Mouse (Mus musculus) adrenal gland, postnatal 14 days (tissue): ENCODE data around the gene Ak5. TPM values are rescaled to one million over a fixed set of nuclear protein-coding genes. Genes with fewer than 3 reads are reported as not detected.

Source experiments
- DNase-seq: peaks from one replicate; pipeline ENCODE4 v3.0.0; 2021; ENCODE audit warnings: mixed read lengths
- total RNA-seq: library from RNA; stranded (reverse); gene quantifications from 2 replicates; pipeline ENCODE4 v1.2.3, GENCODE M21; 2021

The Ak5 gene
- total RNA-seq, 1 experiment from 2014 or later, result 4.4 TPM

GRCm38 (mm10) chr3:152564516-152565113, 103.5 kb downstream of the Ak5 start:
- no peak for DNase-seq

GRCm38 (mm10) chr3:152563833-152564232, 104.3 kb downstream of the Ak5 start:
- no peak for DNase-seq

DNA sequence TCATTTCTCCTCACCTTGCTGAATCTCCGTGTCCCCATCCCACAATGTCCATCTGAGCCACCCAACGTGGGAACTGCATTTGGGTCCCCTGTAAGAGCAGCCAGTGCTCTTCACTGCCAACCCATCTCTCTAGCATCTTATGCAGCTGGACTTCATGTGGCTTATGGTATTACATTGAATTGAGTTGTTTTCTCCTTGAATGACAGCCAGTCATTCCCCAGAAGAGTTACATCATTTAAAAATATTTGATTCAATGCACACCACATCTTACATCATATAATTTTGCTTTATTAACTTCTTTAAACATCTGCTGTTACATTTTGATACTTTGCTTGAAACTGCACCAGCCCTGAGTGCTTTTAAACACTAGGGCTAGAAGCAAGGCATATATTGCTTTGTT, 106.5 kb downstream of the Ak5 start:
- DNase-seq, result no peak

DNA sequence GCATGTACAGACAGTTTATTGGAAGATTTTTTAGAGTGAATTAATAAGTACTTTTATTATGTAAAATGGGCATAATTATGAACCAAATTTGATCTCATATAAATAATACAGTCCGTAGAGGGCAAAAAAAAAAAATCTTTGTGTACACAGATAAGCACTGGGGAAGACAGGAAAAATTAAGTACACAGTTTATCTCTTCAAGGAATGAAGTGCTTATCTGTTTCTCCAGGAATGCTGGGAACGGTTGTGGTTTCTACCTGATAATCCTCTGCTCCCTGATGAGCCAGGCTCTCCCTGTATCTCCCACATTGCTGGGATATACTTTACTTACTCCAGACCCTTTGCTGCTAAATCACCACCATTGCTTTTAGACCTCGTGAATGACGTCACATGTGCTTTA, 108.9 kb downstream of the Ak5 start:
- DNase-seq, result no peak

DNA sequence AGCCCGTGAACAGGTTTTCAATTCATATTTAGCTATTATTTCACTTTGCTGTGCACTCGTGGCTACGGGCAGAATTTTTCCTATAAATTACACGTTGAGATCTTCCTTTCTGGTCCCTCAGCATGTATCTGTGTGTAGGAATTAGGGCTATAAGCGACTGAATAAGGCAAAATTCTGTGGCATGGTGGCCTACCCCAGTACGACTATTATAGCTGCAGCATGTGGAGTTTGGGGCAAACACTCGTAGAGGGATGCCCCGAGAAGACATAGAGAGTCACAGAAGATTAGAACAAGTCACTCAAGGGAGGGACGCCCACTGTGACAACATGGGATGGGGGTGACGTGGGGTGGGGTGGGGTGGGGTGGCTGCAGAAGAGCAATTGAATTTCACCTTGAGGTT, 110.1 kb downstream of the Ak5 start:
- no peak for DNase-seq

DNA sequence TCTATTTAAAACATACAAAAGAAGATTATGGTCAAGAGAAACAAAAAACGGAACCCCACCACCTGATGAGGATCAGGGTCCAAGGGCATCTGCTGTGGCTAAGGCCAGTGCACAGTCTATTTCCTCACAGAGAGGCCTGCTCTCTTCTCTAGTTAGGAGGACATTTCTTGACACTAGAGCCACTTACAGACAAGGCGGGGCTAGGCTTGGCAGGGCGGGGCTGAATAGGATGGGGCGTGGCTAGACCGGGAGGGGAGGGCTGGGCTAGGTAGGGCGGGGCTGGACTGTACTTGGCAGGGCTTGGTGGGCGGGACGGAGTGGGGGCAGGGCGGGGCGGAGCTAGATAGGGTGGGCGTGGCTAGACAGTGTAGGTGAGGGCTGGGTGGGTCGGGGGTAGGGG, 110.5 kb downstream of the Ak5 start:
- DNase-seq, result peak; percentile 51

- DNase-seq, result no peak
Measured at GRCm38 (mm10) chr3:152556919-152557318, 111.2 kb downstream of the Ak5 start.

DNA sequence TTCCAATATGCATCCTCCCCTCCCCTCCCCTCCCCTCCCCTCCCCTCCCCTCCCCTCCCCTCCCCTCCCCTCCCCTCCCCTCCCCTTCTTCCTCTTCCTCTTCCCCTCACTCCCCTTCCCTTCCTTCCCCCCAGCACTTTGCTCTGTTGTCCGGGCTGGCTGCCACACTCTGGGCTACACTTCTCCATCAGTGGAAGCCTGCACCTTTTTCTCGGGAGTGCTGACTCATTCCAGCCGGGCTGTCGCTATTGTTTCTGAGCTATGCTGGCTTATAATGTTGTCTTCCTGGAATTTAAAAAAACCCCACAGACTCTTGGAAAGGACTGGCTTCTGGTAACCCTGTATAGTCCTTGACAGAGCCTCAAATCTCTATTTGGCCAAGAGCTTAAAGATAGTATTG, 111.7 kb downstream of the Ak5 start:
- no peak for DNase-seq

- DNase-seq, result no peak
Measured at GRCm38 (mm10) chr3:152555216-152555615, 112.9 kb downstream of the Ak5 start.

- DNase-seq, result no peak
Measured at GRCm38 (mm10) chr3:152554366-152554765, 113.8 kb downstream of the Ak5 start.

DNA sequence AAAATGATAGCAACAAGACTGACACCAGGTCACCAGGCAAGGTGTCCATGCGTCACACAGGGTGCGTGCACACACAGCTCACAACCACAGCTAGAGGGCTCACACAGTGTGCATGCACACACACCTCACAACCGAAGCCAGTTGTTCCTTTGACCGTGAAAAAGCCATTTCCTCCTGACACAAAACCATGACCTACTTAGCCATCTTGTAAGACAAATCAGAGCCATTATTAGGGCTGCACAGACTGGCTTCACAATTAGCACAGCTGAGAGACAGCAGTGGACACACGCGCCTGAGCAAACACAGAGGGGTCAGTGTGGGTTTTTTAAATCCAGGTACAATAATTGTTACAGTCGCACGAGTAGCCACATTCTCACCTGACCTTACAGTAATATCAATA, 115.5 kb downstream of the Ak5 start:
- no peak for DNase-seq

DNA sequence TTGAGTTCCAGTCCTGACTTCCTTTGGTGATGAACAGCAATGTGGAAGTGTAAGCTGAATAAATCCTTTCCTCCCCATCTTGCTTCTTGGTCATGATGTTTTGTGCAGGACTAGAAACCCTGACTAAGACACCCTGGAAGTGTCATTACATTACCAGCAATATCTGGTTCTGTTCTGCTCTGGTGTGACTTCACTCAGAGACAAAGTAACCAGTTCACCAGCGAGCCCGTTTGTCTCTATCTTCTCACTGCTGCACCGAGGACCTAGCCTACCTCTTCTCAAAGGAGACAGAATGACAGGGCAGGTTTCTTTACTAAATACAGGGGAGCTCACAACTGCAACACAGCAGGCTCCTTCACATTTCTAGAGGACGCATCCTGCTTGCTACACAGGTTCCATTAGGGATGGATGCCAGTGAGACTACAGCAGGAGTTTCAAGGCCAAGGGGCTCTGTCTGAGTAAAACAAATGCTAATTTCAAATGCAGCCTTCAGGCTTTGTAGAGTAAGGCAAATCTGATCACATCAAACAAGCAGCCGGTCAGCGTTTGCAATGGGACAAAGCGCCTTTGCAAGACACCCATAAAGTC, 117.5 kb downstream of the Ak5 start:
- DNase-seq, result no peak

- DNase-seq, result no peak
Measured at GRCm38 (mm10) chr3:152550031-152550430, 118.1 kb downstream of the Ak5 start.

GRCm38 (mm10) chr3:152544921-152545320, 123.2 kb downstream of the Ak5 start:
- no peak for DNase-seq

DNA sequence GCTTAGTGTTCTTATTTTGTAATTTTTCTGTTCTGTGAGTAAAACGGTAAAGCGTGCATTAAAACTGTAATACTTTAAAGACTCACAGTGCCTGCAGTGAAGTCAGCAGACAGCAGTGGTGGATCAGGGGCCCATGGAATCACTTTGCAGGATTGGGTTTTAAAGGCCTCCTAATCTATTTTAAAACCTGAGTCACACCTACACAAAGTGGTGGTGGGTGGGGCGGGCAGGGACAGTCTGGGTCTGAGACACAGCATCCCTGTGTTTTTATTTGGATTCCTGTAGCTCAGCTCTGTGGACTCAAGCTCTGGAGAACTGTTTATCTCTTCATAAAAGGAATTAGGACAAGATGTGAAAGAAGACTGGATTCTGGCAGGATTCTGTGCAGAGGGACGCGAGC, 125.9 kb downstream of the Ak5 start:
- DNase-seq, result no peak

- DNase-seq, result no peak
Measured at GRCm38 (mm10) chr3:152530344-152530743, 137.8 kb downstream of the Ak5 start.

DNA sequence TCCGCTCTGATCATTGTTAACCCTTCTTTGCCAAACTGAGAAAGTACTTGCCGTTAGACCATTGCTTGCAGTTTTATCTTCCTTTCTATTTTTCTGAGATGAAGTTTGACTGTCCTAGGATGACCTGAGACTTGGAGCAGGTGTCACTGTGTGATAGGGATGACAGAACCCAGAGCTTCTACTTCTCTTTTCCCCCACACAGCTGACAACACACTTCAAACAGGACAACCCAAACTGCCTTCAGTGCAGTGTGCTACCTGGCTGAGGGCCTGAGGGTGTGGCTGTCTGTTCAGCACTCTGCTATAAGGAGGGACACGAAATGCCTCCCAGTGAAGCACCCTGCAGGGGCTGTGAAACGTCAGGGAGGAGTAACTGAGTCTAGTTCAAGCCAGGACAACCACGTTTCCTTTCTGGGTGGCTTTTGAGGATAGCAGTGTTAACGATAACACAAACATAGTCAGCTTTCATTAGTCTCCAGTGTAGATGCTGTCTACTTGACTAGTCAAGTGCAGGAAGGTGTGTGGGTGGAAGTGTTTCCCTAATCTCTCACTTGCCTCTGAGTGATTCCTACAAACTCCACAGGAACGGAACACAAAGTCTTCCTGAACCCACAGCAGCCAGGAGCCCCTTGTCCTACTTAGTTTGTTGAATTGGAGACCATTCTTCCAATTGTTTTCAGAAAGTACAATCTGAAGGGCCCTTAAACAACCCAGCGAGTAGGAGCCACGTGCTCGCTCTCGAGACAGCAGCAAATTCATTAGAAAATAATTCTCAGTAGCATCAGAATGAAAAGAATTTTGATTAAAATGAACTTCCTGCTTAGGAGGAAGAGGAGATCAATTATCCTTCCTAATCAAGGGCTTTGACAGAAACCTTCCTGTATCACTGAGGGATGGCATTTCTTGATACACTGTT, 138.8 kb downstream of the Ak5 start:
- no peak for DNase-seq

GRCm38 (mm10) chr3:152526721-152527120, 141.4 kb downstream of the Ak5 start:
- DNase-seq, result no peak

DNA sequence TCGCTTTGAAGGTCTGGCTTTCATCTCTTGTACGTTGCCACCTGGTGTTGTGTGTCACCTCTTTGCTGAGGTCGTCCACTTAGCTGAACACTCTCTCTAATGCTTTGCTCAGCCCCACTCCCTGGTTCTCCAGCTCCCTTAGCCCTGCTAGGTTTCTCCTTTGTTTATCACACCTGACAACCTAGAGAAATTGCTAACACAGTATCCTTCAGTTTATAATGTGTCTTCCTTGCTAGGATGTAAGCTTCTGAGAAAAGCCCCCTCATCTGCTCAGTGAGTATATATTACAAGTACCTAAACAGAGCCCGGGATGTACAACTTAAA, 144.9 kb downstream of the Ak5 start:
- DNase-seq, result no peak

DNA sequence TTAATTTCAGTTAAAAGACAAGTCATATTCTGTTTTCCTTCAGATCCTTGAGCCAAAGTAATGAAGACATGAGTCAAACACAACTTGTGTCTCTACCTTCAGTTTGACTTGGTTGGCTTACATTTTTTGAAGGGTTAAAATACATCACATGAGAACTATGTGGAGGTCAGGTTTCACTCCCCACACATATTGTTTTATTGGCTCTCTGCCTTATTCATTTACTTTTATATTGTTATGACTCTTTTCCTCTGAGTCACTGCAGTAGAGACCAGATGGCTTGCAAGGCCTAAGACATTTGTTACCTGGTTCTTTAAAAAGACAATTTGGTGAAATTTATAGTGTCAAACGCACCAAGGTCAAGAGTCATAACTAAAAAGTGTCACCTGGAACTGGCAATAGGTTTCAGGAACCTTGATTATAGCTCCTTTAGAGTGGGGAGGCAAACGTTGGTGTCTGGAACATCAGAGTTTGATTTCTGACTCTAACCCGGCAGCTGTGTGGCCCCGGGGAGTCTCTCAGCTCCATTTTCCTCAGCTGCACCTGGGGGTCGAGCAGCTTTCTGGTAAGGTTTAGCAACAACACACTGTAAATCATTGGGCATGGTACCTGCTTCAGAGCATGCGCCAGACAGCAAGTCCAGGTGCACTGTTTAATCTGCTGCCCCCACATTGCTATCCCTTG, 145.4 kb downstream of the Ak5 start:
- DNase-seq, result no peak

DNA sequence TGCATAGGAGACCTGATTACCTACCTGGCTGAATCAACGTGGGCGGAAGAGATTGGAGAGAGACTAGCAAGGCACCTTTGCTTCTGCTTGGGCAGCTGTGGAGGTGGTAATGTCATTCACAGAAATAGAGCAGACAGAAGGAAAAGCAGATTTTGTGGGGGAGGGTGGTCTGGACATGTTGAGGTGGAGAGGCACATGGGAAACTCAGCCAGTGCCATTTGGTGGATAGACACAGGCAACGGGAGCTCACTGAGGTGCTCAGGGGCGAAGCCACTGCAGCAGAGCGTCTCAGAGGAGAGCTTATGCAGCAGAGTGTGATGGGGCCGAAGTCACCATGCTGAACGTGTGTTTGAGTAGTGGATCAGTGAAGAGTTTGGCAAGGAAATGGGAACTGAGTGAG, 147.1 kb downstream of the Ak5 start:
- no peak for DNase-seq

- no peak for DNase-seq
Measured at GRCm38 (mm10) chr3:152520074-152520473, 148.1 kb downstream of the Ak5 start.

GRCm38 (mm10) chr3:152519556-152519955, 148.6 kb downstream of the Ak5 start:
- DNase-seq, result no peak
